Mouse (Mus musculus) T-cell, adult 66 days (primary cell): ENCODE results near the gene Mrpl38. TPM values are rescaled to one million over a fixed set of nuclear protein-coding genes. Genes with fewer than 3 reads are reported as not detected.

ENCODE experiments used
- total RNA-seq, 2 experiments: library from RNA; stranded (reverse); gene quantifications; 3 replicates in 1 of 2; 4 replicates in 1 of 2; pipeline ENCODE4 v1.2.4; 2023

Gene Mrpl38
- total RNA-seq: 10 to 100 TPM; 47.3 to 65.1 TPM

GRCm38 (mm10) chr11:116138468-116139138 lies at the start of gene Mrpl38:
Gene Mrpl38, minus strand, starts transcription at chr11:116138868.

GRCm38 (mm10) chr11:116167884-116168439 lies 29.3 kb upstream of the Mrpl38 start, which contains the start of gene Fbf1:
Gene Fbf1, minus strand, starts transcription at chr11:116168166.

GRCm38 (mm10) chr11:116130488-116131205 lies 8.0 kb downstream of the Mrpl38 start, which contains the start of gene Trim65:
Gene Trim65, minus strand, starts transcription at chr11:116131128.

GRCm38 (mm10) chr11:116127156-116127980 lies 11.3 kb downstream of the Mrpl38 start, which contains the start of gene Trim47:
Gene Trim47, minus strand, starts transcription at chr11:116127210.

GRCm38 (mm10) chr11:116086258-116087193 lies 52.1 kb downstream of the Mrpl38 start, which contains the start of gene Wbp2:
Gene Wbp2, minus strand, starts transcription at chr11:116086995.

Other genes starting within 250 kb of the Mrpl38 start
- 1 to 10 TPM; 2.2 to 2.4 TPM for gene Smim5, start 238.9 kb downstream of the Mrpl38 start, total RNA-seq
- gene Smim6, start 226.9 kb downstream of the Mrpl38 start, total RNA-seq: not detected
- 10 to 100 TPM; 41.0 to 56.5 TPM for gene Sap30bp, start 205.6 kb downstream of the Mrpl38 start, total RNA-seq
- 10 to 100 TPM; 21.4 to 23.4 TPM for gene Recql5, start 205.4 kb downstream of the Mrpl38 start, total RNA-seq
- under 1 TPM in 1 of 2 experiments, not detected in 1; 0.12 TPM for gene Itgb4, start 164.2 kb downstream of the Mrpl38 start, total RNA-seq
- 10 to 100 TPM; 16.1 to 20.7 TPM for gene Galk1, start 126.1 kb downstream of the Mrpl38 start, total RNA-seq
- gene H3f3b, start 110.9 kb downstream of the Mrpl38 start, total RNA-seq: 1,000 to 10,000 TPM; 1,503 to 1,566 TPM
- 10 to 100 TPM; 49.6 to 53.8 TPM for gene Unk, start 108.5 kb downstream of the Mrpl38 start, total RNA-seq
- 10 to 100 TPM; 87.7 TPM for gene Unc13d, start 60.9 kb downstream of the Mrpl38 start, total RNA-seq
- gene Wbp2, start 51.9 kb downstream of the Mrpl38 start, total RNA-seq: 100 to 1,000 TPM; 145 to 163 TPM
- gene Trim47, start 11.7 kb downstream of the Mrpl38 start, total RNA-seq: 1 to 10 TPM; 1.9 to 3.2 TPM
- 10 to 100 TPM; 37.9 to 43.8 TPM for gene Trim65, start 7.7 kb downstream of the Mrpl38 start, total RNA-seq
- 10 to 100 TPM; 27.4 to 31.2 TPM for gene Fbf1, start 29.3 kb upstream of the Mrpl38 start, total RNA-seq
- 10 to 100 TPM; 39.4 to 48.5 TPM for gene Ten1, start 60.0 kb upstream of the Mrpl38 start, total RNA-seq
- 10 to 100 TPM; 24.5 to 35.6 TPM for gene Acox1, start 60.2 kb upstream of the Mrpl38 start, total RNA-seq
- under 1 TPM; 0.20 to 0.36 TPM for gene Evpl, start 99.2 kb upstream of the Mrpl38 start, total RNA-seq
- gene Srp68, start 135.3 kb upstream of the Mrpl38 start, total RNA-seq: 10 to 100 TPM; 63.3 to 67.3 TPM
- gene Galr2, start 142.1 kb upstream of the Mrpl38 start, total RNA-seq: not detected
- gene Exoc7, start 168.4 kb upstream of the Mrpl38 start, total RNA-seq: 10 to 100 TPM; 56.2 to 64.5 TPM
- gene Foxj1, start 196.5 kb upstream of the Mrpl38 start, total RNA-seq: under 1 TPM; 0.87 to 0.92 TPM